Mouse (Mus musculus) myocyte (in vitro differentiated cells): ENCODE measurements at regions not wholly inside any gene's neighbourhood (a gene's known extent, or its start where the extent isn't known, plus 50 kb on each side); places are given as distances from the start of the nearest gene placed in this dataset.

Source experiments
- CEBPB ChIP-seq: IDR thresholded peaks from 2 replicates; pipeline ENCODE4 v1.6.1; 2011; ENCODE audit warnings: mild to moderate bottlenecking, moderate library complexity; ENCODE audit not compliant: poor library complexity, insufficient read depth, severe bottlenecking
- E2F4 ChIP-seq: IDR thresholded peaks from one replicate; pipeline ENCODE4 v1.6.1; 2011; ENCODE audit warnings: mild to moderate bottlenecking, control low read depth, moderate library complexity; ENCODE audit not compliant: insufficient read depth
- MAX ChIP-seq: IDR thresholded peaks from one replicate; pipeline ENCODE4 v1.6.1; 2011; ENCODE audit warnings: low read depth, mild to moderate bottlenecking, control low read depth
- MYOD1 ChIP-seq, 3 experiments: IDR thresholded peaks; one replicate each; pipeline ENCODE4 v1.6.1; 2011; ENCODE audit warnings: control low read depth in 2 of 3, low read depth in 2 of 3, mild to moderate bottlenecking in 2 of 3, moderate library complexity in 1 of 3; ENCODE audit not compliant: insufficient read length in 2 of 3, control insufficient read depth in 1 of 3
- POLR2A ChIP-seq: IDR thresholded peaks from one replicate; pipeline ENCODE4 v1.6.1; 2011; ENCODE audit warnings: low read depth, mild to moderate bottlenecking, control low read depth, moderate library complexity; ENCODE audit not compliant: insufficient read length
- POLR2AphosphoS2 ChIP-seq: IDR thresholded peaks from one replicate; pipeline ENCODE4 v1.6.1; 2011; ENCODE audit warnings: low read depth, control low read depth; ENCODE audit not compliant: insufficient read length
- REST ChIP-seq: IDR thresholded peaks from one replicate; pipeline ENCODE4 v1.6.1; 2011; ENCODE audit warnings: mild to moderate bottlenecking, control low read depth, moderate library complexity; ENCODE audit not compliant: insufficient read depth, insufficient read length
- TCF12 ChIP-seq: IDR thresholded peaks from one replicate; pipeline ENCODE4 v1.6.1; 2011; ENCODE audit warnings: mild to moderate bottlenecking, control low read depth; ENCODE audit not compliant: poor library complexity, insufficient read depth, severe bottlenecking
- USF1 ChIP-seq: IDR thresholded peaks from one replicate; pipeline ENCODE4 v1.6.1; 2011; ENCODE audit warnings: low read depth, mild to moderate bottlenecking, control low read depth, moderate library complexity

DNA sequence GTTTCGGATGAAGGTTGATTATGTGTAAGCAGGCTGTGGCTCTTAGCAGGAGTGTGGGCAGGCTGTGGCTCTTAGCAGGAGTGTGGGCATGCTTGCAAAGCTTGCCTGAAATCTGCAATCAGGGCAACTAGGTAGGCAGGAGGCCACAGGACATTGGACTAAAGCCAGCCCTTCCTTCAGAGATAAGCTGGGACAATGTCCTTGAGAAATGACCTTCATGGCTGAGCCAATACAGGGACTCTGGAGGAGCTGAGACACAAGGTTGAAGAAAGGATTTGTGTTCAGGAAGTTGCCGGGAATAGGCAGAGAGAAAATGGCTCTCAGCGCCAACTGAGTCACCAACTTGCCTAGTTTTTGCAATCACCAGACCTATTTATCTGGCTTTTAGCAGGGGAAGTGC is 77.3 kb upstream of the Syt6 start:
- TF ChIP-seq POLR2A (no peak), CEBPB (no peak), MAX (no peak), E2F4 (no peak), TCF12 (no peak), REST (no peak), USF1 (no peak), MYOD1 (IDR thresholded peaks at IDR 0.05; ENCODE audit: control insufficient read depth in 1 of 3, insufficient read length in 2 of 3, low read depth in 2 of 3) (no peak), POLR2AphosphoS2 (no peak)
